Mouse (Mus musculus): ENCODE results near the gene Efhd1.

DNA sequence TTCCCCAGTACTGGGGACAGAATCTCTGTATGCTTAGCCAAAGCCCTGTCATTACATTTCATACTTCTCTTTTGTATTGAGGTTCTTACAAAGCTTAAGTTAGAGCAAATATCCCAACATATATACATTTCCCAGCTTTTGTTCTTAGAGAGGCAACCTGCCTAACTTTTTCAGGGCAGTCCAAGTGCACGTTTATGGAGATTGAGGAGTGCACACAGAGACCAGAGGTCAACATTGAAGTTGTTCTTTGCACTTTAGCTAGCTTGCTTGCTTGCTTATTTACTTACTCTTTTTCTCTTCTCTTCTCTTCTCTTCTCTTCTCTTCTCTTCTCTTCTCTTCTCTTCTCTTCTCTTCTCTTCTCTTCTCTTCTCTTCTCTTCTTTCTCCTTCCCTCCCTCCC, 96.1 kb downstream of the Efhd1 start:
- no peak for TF ChIP-seq CTCF (IDR thresholded peaks at IDR 0.05; ENCODE audit: low read depth, low read length)
- no peak for TF ChIP-seq POLR2A (IDR thresholded peaks at IDR 0.05; ENCODE audit: borderline replicate concordance, low read depth, low read length)

Data from bone marrow macrophage, adult 2 months (primary cell).